In the genomic region with DNA sequence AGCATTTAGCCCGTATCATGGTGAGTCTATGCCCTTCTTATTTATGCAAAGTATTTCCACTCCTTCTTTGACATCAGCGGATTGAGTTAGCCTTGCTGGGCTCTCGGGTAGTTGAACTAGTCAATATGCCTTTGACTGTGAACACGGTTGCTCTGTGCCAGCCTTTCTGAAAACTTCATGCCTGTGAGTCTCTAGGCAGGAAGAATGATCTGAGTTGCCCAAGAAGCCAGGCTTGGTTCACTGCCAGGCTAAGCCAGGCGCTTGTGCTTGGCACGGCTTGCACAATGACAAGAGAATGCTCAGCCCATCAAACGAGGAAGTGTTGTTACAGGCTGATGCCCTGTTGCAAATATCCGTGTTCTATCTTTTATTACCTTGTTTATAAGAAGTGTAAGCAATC, we compare ENCODE assay signal across 9 mouse cellular contexts.
DNase-seq lines count a peak whose midpoint lies in the region; ATAC-seq lines count a peak whose summit lies in the region.
"Had no signal": no experiment of that assay in that cellular context is flagged by ENCODE, and none has a peak within 500 bp of the region (broad histone marks: within the 10 kb centered on the region; RNA-seq: fewer than 3 reads in every experiment).

No protein-coding gene starts in this region.

- DNase-seq in kidney, adult 18-20 months = peak; percentile 61
- no peak for DNase-seq in kidney, adult 9 months
- peak; percentile 17 for DNase-seq in A20 (ENCODE audit: low read depth, low spot score)
- peak; percentile 77 for DNase-seq in adrenal gland, postnatal 10 days
- no peak for DNase-seq in ovary, postnatal 14 days (ENCODE audit: low spot score)
- no peak for DNase-seq in embryo, embryonic 10 days (ENCODE audit: low spot score)
- DNase-seq: liver, embryonic 13.5 days had no signal

- ATAC-seq in hematopoietic stem cell, adult 5-6 weeks (replicated peaks in 1 of 2; ENCODE audit: insufficient read depth in 1 of 2, low FRiP score in 2 of 2, low TSS enrichment in 1 of 2, low read depth in 1 of 2, poor library complexity in 2 of 2, severe bottlenecking in 2 of 2) = peak; percentile 73 to 74
- no peak for ATAC-seq in erythroblast, adult 5-6 weeks (replicated peaks; ENCODE audit: low FRiP score, poor library complexity, severe bottlenecking)

Comparison
In these comparisons a context has a peak if more than half of its experiments do, and no peak if none do; other contexts are left out.
1. DNase-seq: peak in kidney, adult 18-20 months (single experiment), A20 (single experiment) and adrenal gland, postnatal 10 days (single experiment); none in kidney, adult 9 months (single experiment), ovary, postnatal 14 days (single experiment) and embryo, embryonic 10 days (single experiment).